Mouse (Mus musculus): Measurements from ENCODE around the gene Adarb2. TPM values are rescaled to one million over a fixed set of nuclear protein-coding genes. Genes with fewer than 3 reads are reported as not detected.

The Adarb2 gene
- total and polyA plus RNA-seq, 3 experiments, result not detected

DNA sequence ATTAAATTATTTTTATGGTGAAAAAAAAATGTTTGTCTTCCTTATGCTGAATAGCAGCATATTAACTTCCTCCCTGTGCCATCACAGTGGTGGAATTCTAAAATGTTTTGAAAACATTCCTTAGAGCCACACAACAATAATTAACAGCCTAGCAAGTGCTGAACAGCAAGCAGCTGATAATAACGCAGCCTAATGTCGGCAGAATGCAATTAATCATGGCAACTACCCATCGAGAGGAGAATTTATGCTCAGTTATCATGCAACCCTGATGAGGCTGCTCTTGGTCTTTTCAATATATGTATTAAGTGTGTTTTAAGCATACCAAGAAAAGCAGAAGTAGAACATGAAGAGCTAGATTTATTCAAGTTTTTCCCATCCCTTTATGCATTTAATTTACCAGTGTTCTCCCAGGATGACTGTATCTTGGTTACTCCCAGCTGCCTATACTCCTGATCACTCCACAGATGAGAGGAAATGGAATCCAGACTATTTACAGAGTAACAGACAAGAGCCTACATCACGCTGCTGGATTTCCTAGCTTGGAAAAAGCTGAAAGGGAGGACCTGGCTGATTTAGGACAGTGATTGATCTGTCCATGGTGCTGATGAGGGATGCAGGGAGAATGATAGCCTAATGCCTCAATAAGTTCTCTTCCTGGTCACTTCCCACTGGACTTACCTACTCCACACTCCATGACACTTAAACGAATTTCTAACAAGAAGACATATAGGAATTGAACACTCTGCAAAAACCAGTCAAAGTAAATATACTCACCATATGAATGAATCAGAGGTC, 113.9 kb downstream of the Adarb2 start:
- dilution Hi-C loops (cut with MboI; ENCODE audit: extremely low pct_ligation_motif_present, extremely low pct_unique_long_range_greater_than_20kb, low sequenced_read_pairs), result no loop called here
- no peak overlapping the region for H3K27ac ChIP-seq (ENCODE audit: insufficient read depth, low read depth)
- H3K79me2 ChIP-seq (replicated peaks; ENCODE audit: control insufficient read depth, extremely low read depth, insufficient read depth, poor library complexity, severe bottlenecking), result no peaks in the 10 kb centered on the region
- H3K9me3 ChIP-seq (replicated peaks; ENCODE audit: low read length), result no peaks in the 10 kb centered on the region
- no peak overlapping the region for H3K4me2 ChIP-seq (ENCODE audit: insufficient read depth, low read depth, poor library complexity, severe bottlenecking)
- no peaks in the 10 kb centered on the region for H3K4me1 ChIP-seq (ENCODE audit: control insufficient read depth in 1 of 2, insufficient read depth in 2 of 2)
- DNase-seq (ENCODE audit: extremely low read depth), result no peak
- H3K4me3 ChIP-seq (replicated peaks in 1 of 3; ENCODE audit: low read depth in 2 of 3, low read length in 2 of 3, poor library complexity in 1 of 3), result no peak overlapping the region
- in situ Hi-C loops (cut with MboI; ENCODE audit: low pct_ligation_motif_present, low pct_unique_long_range_greater_than_20kb, low sequenced_read_pairs), result no loop called here
- TF ChIP-seq SIN3A (IDR thresholded peaks at IDR 0.05; ENCODE audit: low read length), result no peak
- no peak for TF ChIP-seq USF2 (conservative IDR thresholded peaks at IDR 0.05; ENCODE audit: low read depth, low read length)
- TF ChIP-seq MYC (IDR thresholded peaks at IDR 0.05; ENCODE audit: low read depth, low read length), result no peak
- TF ChIP-seq ZKSCAN1 (IDR thresholded peaks at IDR 0.05; ENCODE audit: borderline replicate concordance, low read depth, low read length), result no peak
- no peak for TF ChIP-seq USF1 (IDR thresholded peaks at IDR 0.05; ENCODE audit: low read depth, low read length)
- no peak for TF ChIP-seq E2F4 (IDR thresholded peaks at IDR 0.05; ENCODE audit: insufficient replicate concordance, low read depth, low read length)
- no peak for TF ChIP-seq MAZ (IDR thresholded peaks at IDR 0.05; ENCODE audit: low read depth, low read length)
- H3K9ac ChIP-seq (ENCODE audit: insufficient read depth, low read depth), result no peak overlapping the region
- no peaks in the 10 kb centered on the region for H3K27me3 ChIP-seq (replicated peaks)
- no peaks in the 10 kb centered on the region for H3K36me3 ChIP-seq (replicated peaks in 1 of 2; ENCODE audit: control insufficient read depth in 1 of 2, insufficient read depth in 1 of 2, low read length in 1 of 2)

- dilution Hi-C loops (cut with MboI; ENCODE audit: extremely low pct_ligation_motif_present, extremely low pct_unique_long_range_greater_than_20kb, low sequenced_read_pairs), result no loop called here
- TF ChIP-seq NRF1 (IDR thresholded peaks at IDR 0.05; ENCODE audit: low read depth, low read length) (no peak), POLR2AphosphoS2 (IDR thresholded peaks at IDR 0.05; ENCODE audit: low read depth, low read length) (no peak), ETS1 (conservative IDR thresholded peaks at IDR 0.05; ENCODE audit: low read depth, low read length) (no peak), USF2 (conservative IDR thresholded peaks at IDR 0.05; ENCODE audit: low read depth, low read length) (no peak), IRF4 (IDR thresholded peaks at IDR 0.05; ENCODE audit: low read depth, low read length) (no peak), SMC3 (IDR thresholded peaks at IDR 0.05; ENCODE audit: low read depth, low read length) (no peak)
- no peaks in the 10 kb centered on the region for H3K27me3 ChIP-seq (replicated peaks)
Observed at GRCm38 (mm10) chr13:8333589-8334455, 131.2 kb downstream of the Adarb2 start.

More at GRCm38 (mm10) chr13:8333589-8334455, 131.2 kb downstream of the Adarb2 start:
- H3K79me2 ChIP-seq (replicated peaks; ENCODE audit: control insufficient read depth, extremely low read depth, insufficient read depth, poor library complexity, severe bottlenecking), result no peaks in the 10 kb centered on the region
- H3K27ac ChIP-seq (ENCODE audit: insufficient read depth, low read depth), result no peak overlapping the region
- H3K4me1 ChIP-seq (ENCODE audit: control insufficient read depth in 1 of 2, insufficient read depth in 2 of 2), result no peaks in the 10 kb centered on the region
- H3K36me3 ChIP-seq (replicated peaks in 1 of 2; ENCODE audit: control insufficient read depth in 1 of 2, insufficient read depth in 1 of 2, low read length in 1 of 2), result no peaks in the 10 kb centered on the region
- H3K4me2 ChIP-seq (ENCODE audit: insufficient read depth, low read depth, poor library complexity, severe bottlenecking), result no peak overlapping the region
- in situ Hi-C loops (cut with MboI; ENCODE audit: low pct_ligation_motif_present, low pct_unique_long_range_greater_than_20kb, low sequenced_read_pairs), result no loop called here
- H3K9ac ChIP-seq (ENCODE audit: insufficient read depth, low read depth), result no peak overlapping the region
- H3K4me3 ChIP-seq (replicated peaks in 1 of 3; ENCODE audit: low read depth in 2 of 3, low read length in 2 of 3, poor library complexity in 1 of 3), result no peak overlapping the region
- H3K9me3 ChIP-seq (replicated peaks; ENCODE audit: low read length), result no peaks in the 10 kb centered on the region
- no peak for DNase-seq (ENCODE audit: extremely low read depth)
